Mouse (Mus musculus): Measurements from ENCODE around the gene Gm20449. TPM values are rescaled to one million over a fixed set of nuclear protein-coding genes. Genes with fewer than 3 reads are reported as not detected.
"Not testable (repeated sequence)": the region's sequence is repeated elsewhere in the genome, so short reads cannot be mapped to it uniquely, and the experiment has no call there.

Gene Gm20449
- polyA plus RNA-seq (2016; fragmentation: Nextera tagmentation; extraction: Ambion mirVana), result 0.09 and 0.13 TPM in 2 replicates

GRCm38 (mm10) chr7:41499389-41500049, at the start of gene Gm20449, which contains the start of gene AW146154:
Gene Gm20449 (minus strand): TSS chr7:41499417.
Gene AW146154 (minus strand): TSS chr7:41499890.
- peak within 1 kb of the TSS; percentile 90 for H3K4me2 ChIP-seq
- H3K27ac ChIP-seq (ENCODE audit: poor library complexity, severe bottlenecking), result peak within 1 kb of the TSS; percentile 66; the same call in 1 of the 2 replicates
- peak within 1 kb of the TSS; percentile 76 for H3K4me3 ChIP-seq
- peaks cover 5% of the 10 kb centered on the region for H3K9me3 ChIP-seq (replicated peaks)
- no peaks in the 10 kb centered on the region for H3K4me1 ChIP-seq (replicated peaks)
- H3K9ac ChIP-seq, result peak within 1 kb of the TSS; percentile 81
- peak; percentile 98 for ATAC-seq (ENCODE audit: insufficient number of reproducible peaks, low FRiP score)
- H3K27me3 ChIP-seq (replicated peaks), result no peaks in the 10 kb centered on the region
- peaks cover 8% of the 10 kb centered on the region for H3K36me3 ChIP-seq
- 0% methylated on average over 18 of the region's 18 CpGs for WGBS

DNA sequence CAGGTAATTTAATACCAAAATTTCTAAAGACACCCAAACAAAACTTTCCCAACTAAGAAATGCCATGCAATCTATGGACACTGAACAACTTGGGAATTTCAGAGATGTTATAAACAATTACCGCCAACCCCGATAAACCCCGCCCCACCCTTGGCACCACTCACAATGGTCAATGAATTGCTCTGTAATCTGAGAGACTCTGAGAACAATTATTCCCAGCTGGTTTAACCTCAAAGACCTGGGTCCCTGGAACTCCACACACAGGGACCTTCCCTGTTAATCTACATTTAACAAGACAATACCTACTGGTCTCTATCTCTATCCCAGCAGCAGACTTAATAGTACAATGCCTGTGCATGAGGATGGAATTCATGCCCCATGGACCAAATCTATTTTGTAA, 13.5 kb upstream of the Gm20449 start:
- Histone ChIP-seq H3K4me3 (no peak overlapping the region), H3K4me1 (replicated peaks) (no peaks in the 10 kb centered on the region), H3K9me3 (replicated peaks) (peaks cover 18% of the 10 kb centered on the region), H3K36me3 (no peaks in the 10 kb centered on the region), H3K27me3 (replicated peaks) (no peaks in the 10 kb centered on the region), H3K9ac (no peak overlapping the region), H3K27ac (ENCODE audit: poor library complexity, severe bottlenecking) (no peak overlapping the region), H3K4me2 (no peak overlapping the region)
- ATAC-seq (ENCODE audit: insufficient number of reproducible peaks, low FRiP score), result no peak
- WGBS, result 79% methylated on average over 3 of the region's 3 CpGs

- peaks cover 21% of the 10 kb centered on the region for H3K9me3 ChIP-seq (replicated peaks)
- H3K36me3 ChIP-seq, result no peaks in the 10 kb centered on the region
- no peak overlapping the region for H3K4me3 ChIP-seq
- H3K9ac ChIP-seq, result no peak overlapping the region
- H3K4me1 ChIP-seq (replicated peaks), result no peaks in the 10 kb centered on the region
- no peak overlapping the region for H3K4me2 ChIP-seq
- no peak overlapping the region for H3K27ac ChIP-seq (ENCODE audit: poor library complexity, severe bottlenecking)
- WGBS, result 5% methylated on average over 1 of the region's 1 CpGs
- no peaks in the 10 kb centered on the region for H3K27me3 ChIP-seq (replicated peaks)
- no peak for ATAC-seq (ENCODE audit: insufficient number of reproducible peaks, low FRiP score)
Observed at GRCm38 (mm10) chr7:41512207-41512606, 13.0 kb upstream of the Gm20449 start.

DNA sequence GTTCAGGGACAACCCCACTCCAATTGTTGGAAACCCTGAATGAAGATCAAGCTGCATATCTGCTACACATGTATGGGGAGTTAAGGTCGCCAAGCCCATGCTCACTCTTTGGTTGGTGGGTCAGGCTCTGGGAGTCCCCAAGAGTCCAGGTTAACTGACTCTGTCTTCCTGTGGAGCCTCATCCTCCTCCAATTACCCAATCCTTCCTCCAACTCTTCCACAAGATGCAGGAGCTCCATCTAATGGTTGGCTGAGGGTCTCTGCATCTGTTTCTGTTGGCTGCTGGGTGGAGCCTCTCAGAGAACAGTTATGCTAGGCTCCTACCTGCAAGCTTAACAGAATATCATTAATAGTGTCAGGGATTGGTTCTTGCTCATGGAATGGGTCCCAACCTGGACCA, 3.2 kb upstream of the Gm20449 start:
- 42% methylated on average over 1 of the region's 1 CpGs for WGBS
- ATAC-seq (ENCODE audit: insufficient number of reproducible peaks, low FRiP score), result no peak
- Histone ChIP-seq H3K4me3 (no peak overlapping the region), H3K9ac (no peak overlapping the region), H3K4me1 (replicated peaks) (no peaks in the 10 kb centered on the region), H3K4me2 (no peak overlapping the region), H3K27ac (ENCODE audit: poor library complexity, severe bottlenecking) (no peak overlapping the region), H3K9me3 (replicated peaks) (peaks cover under 1% of the 10 kb centered on the region), H3K36me3 (no peaks in the 10 kb centered on the region), H3K27me3 (replicated peaks) (no peaks in the 10 kb centered on the region)

- no peaks in the 10 kb centered on the region for H3K4me1 ChIP-seq (replicated peaks)
- H3K27me3 ChIP-seq (replicated peaks), result no peaks in the 10 kb centered on the region
- H3K27ac ChIP-seq (ENCODE audit: poor library complexity, severe bottlenecking), result no peak overlapping the region
- 19% methylated on average over 22 of the region's 22 CpGs for WGBS
- peak overlapping the region; percentile 76 for H3K4me3 ChIP-seq
- H3K4me2 ChIP-seq, result peak overlapping the region; percentile 90
- ATAC-seq (ENCODE audit: insufficient number of reproducible peaks, low FRiP score), result no peak
- no peaks in the 10 kb centered on the region; the same call in 1 of the 2 replicates for H3K36me3 ChIP-seq
- peak overlapping the region; percentile 59 for H3K9ac ChIP-seq
- H3K9me3 ChIP-seq (replicated peaks), result no peaks in the 10 kb centered on the region; the same call in 1 of the 2 replicates
Observed at GRCm38 (mm10) chr7:41500151-41500934, 1.1 kb upstream of the Gm20449 start.

DNA sequence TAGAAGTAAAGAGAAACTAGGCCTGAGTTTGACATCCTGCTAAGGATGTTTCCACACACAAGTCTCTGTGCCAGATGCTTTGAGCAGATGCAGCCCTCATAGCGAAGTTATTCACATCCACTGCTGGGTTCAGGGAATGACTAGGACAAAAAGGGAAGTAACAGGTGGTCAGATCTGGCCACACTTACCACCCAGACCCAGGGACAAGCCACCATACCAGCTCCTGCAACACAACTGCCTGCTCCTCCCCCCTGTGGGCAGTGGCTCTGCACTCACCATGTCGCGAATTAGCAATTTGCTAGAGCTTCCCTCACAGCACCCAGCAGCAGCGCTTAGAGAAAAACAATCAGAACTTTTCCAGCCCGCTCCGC, 214 bp downstream of the Gm20449 start:
- H3K27ac ChIP-seq (ENCODE audit: poor library complexity, severe bottlenecking), result peak overlapping the region; percentile 66; the same call in 1 of the 2 replicates
- 1% methylated on average over 6 of the region's 6 CpGs for WGBS

DNA sequence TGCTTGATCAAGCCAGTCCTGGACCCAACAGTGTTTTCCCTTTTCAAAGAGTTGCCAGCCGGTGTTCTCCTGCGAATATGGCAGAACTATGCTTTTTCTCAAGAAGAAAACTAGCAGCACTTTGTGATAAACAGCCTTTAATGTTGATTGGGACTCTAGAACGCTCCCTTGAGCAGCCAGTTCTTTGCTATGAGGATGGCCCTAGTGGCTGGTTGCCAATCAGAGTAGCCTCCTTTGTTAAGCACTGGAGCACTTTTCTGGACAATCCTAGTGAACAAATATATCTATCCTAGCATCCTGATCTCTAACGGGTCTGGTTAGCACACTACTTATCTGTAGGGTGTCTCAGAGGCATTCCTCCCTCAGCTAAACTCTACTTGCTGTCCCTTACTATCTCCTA, 753 bp downstream of the Gm20449 start:
- H3K9ac ChIP-seq, result not testable (repeated sequence)

More for the DNA sequence above, 214 bp downstream of the Gm20449 start:
- ATAC-seq (ENCODE audit: insufficient number of reproducible peaks, low FRiP score), result peak; percentile 43
- Histone ChIP-seq H3K4me3 (peak overlapping the region; percentile 76), H3K36me3 (peaks cover 12% of the 10 kb centered on the region), H3K4me2 (peak overlapping the region; percentile 90), H3K9ac (peak overlapping the region; percentile 81)
- not testable (repeated sequence) for H3K27me3 ChIP-seq (replicated peaks); H3K4me1 ChIP-seq (replicated peaks); H3K9me3 ChIP-seq (replicated peaks)

DNA sequence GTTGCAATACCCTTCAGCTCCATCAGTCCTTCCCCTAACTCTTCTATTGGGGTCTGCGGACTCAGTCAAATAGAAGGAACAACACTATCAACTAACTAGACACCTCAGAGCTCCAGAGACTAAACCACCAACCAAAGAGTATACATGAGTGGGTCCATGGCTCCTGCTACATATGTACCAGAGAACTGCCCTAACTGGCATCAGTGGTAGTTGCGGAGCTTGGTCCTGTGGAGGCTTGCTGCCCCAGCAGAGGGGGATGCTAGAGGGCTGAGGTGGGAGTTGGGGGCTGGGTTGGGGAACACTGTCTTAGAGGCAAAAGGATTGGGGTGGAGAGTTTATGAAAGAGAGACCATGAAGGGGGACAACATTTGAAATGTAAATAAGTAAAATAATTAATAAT, 1.3 kb downstream of the Gm20449 start:
- Histone ChIP-seq H3K9ac (no peak overlapping the region), H3K4me1 (replicated peaks) (no peaks in the 10 kb centered on the region), H3K36me3 (peaks cover 12% of the 10 kb centered on the region), H3K27ac (ENCODE audit: poor library complexity, severe bottlenecking) (no peak overlapping the region), H3K4me3 (no peak overlapping the region), H3K27me3 (replicated peaks) (no peaks in the 10 kb centered on the region), H3K9me3 (replicated peaks) (peaks cover 9% of the 10 kb centered on the region), H3K4me2 (no peak overlapping the region)
- no peak for ATAC-seq (ENCODE audit: insufficient number of reproducible peaks, low FRiP score)
- WGBS, result 94% methylated on average over 2 of the region's 2 CpGs

More for the DNA sequence above, 753 bp downstream of the Gm20449 start:
- H3K36me3 ChIP-seq, result peaks cover 12% of the 10 kb centered on the region
- H3K4me1 ChIP-seq (replicated peaks); H3K9me3 ChIP-seq (replicated peaks); H3K27ac ChIP-seq (ENCODE audit: poor library complexity, severe bottlenecking); H3K27me3 ChIP-seq (replicated peaks); ATAC-seq (ENCODE audit: insufficient number of reproducible peaks, low FRiP score): not testable (repeated sequence)
- peak overlapping the region; percentile 90 for H3K4me2 ChIP-seq
- 60% methylated on average over 4 of the region's 4 CpGs for WGBS
- H3K4me3 ChIP-seq, result peak overlapping the region; percentile 76

DNA sequence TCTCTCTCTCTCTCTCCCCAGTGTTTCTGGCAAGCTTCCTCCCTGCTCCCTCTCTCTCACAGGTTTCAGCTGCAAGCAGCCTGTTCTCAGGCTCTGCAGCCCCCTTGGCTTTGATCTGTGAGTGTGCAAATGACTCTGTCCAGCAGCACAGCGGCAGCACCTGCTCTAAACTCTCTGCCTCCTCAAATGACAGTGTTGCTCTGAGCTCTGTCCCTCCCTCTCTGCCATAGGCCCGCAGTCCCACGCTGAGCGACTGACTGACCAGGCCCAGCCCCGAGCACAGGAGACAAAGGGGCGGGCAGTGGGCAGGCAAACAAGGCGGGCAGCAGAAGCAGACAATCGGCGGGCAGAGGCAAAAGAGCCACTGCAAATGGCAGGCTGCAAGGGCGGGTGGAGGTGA, 47.4 kb downstream of the Gm20449 start:
- no peak overlapping the region for H3K4me3 ChIP-seq
- no peak overlapping the region for H3K9ac ChIP-seq
- 10% methylated on average over 10 of the region's 10 CpGs for WGBS
- peak overlapping the region; percentile 36 for H3K4me2 ChIP-seq
- no peak overlapping the region for H3K27ac ChIP-seq (ENCODE audit: poor library complexity, severe bottlenecking)
- H3K9me3 ChIP-seq (replicated peaks), result peaks cover 16% of the 10 kb centered on the region
- H3K4me1 ChIP-seq (replicated peaks), result no peaks in the 10 kb centered on the region
- no peaks in the 10 kb centered on the region for H3K27me3 ChIP-seq (replicated peaks)
- ATAC-seq (ENCODE audit: insufficient number of reproducible peaks, low FRiP score), result no peak
- no peaks in the 10 kb centered on the region for H3K36me3 ChIP-seq

DNA sequence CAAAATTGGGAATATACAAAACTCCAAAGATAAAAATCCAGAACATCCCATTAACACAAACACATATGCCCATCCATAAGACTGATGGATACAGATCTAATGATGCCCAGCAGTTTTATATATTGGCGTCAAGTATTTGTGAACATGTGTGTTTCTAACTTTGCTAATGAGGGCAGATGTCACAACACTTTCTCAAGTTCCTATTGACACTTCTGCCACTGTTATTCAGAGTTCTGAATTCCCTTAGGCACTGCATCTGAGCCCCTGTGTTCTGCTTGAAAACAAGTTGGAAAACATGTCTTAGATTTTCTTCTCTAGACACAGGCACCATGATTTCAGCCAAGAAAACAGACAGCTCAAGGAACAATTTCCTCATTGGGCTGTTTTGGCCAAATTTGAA, 50.6 kb downstream of the Gm20449 start, which contains the start of gene Vmn2r57:
Gene Vmn2r57 (minus strand): TSS at position 101 of the 400 bp plus-strand sequence.
- not testable (repeated sequence) for H3K4me1 ChIP-seq (replicated peaks); H3K4me2 ChIP-seq; H3K4me3 ChIP-seq; H3K36me3 ChIP-seq; H3K27ac ChIP-seq (ENCODE audit: poor library complexity, severe bottlenecking); H3K27me3 ChIP-seq (replicated peaks); ATAC-seq (ENCODE audit: insufficient number of reproducible peaks, low FRiP score); H3K9ac ChIP-seq; H3K9me3 ChIP-seq (replicated peaks)
- 49% methylated on average over 1 of the region's 1 CpGs for WGBS

GRCm38 (mm10) chr7:41394130-41394529, 105.1 kb downstream of the Gm20449 start:
- peak overlapping the region; percentile 73 for H3K4me3 ChIP-seq
- no peaks in the 10 kb centered on the region; the same call in 1 of the 2 replicates for H3K9me3 ChIP-seq (replicated peaks)
- H3K27ac ChIP-seq (ENCODE audit: poor library complexity, severe bottlenecking), result no peak overlapping the region
- peak overlapping the region; percentile 76 for H3K4me2 ChIP-seq
- H3K27me3 ChIP-seq (replicated peaks), result no peaks in the 10 kb centered on the region
- no peaks in the 10 kb centered on the region for H3K4me1 ChIP-seq (replicated peaks)
- ATAC-seq (ENCODE audit: insufficient number of reproducible peaks, low FRiP score), result no peak
- WGBS, result 69% methylated on average over 4 of the region's 4 CpGs
- H3K9ac ChIP-seq, result no peak overlapping the region
- no peaks in the 10 kb centered on the region for H3K36me3 ChIP-seq
